Mouse (Mus musculus) olfactory bulb, adult 2 months (tissue): ENCODE results near the gene Lalba.

Experiments
- CTCF ChIP-seq: fragments of 200-500 bp; IDR thresholded peaks from 2 replicates; pipeline ENCODE4 v1.5.1; 2012; ENCODE audit warnings: low read depth, mild to moderate bottlenecking, low read length, moderate library complexity; ENCODE audit not compliant: insufficient read depth
- POLR2A ChIP-seq: fragments of 200-500 bp; IDR thresholded peaks from 2 replicates; pipeline ENCODE4 v1.6.1; 2012; ENCODE audit warnings: mild to moderate bottlenecking, low read depth, low read length, moderate library complexity; ENCODE audit not compliant: insufficient read depth

DNA sequence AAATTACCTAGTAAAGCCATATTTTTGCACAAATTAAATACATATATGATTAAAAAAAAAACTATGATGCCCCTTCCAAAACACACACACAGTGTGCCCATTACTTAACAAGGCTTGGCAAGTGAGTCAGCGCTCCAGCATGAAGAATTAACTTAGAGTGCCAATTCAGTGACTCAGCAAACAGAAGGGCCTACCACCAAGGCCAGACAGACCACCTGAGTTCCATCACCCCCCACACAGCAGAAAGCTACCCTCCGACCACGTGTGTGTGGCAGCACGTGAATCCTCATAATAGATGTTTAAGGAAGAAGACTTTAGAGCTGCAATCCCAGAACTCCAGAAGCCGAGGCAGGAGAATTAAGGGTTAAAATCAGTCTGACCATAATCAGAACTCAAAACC is 49.8 kb upstream of the Lalba start:
- TF ChIP-seq CTCF = no peak
- no peak for TF ChIP-seq POLR2A
